Mouse (Mus musculus): ENCODE measurements at regions not wholly inside any gene's neighbourhood (a gene's known extent, or its start where the extent isn't known, plus 50 kb on each side); places are given as distances from the start of the nearest gene placed in this dataset.

- TF ChIP-seq CTCF (IDR thresholded peaks at IDR 0.05; ENCODE audit: insufficient read depth, low read length) (no peak), POLR2A (IDR thresholded peaks at IDR 0.05; ENCODE audit: borderline replicate concordance, extremely low read depth, low read depth, low read length) (no peak)
Observed at GRCm38 (mm10) chr8:90134626-90135025, 213.5 kb downstream of the Tox3 start.

All from lung, adult 2 months (tissue).